Mouse (Mus musculus) MEL (cell line): ENCODE data around the gene Ccr1l1. TPM values are rescaled to one million over a fixed set of nuclear protein-coding genes. Genes with fewer than 3 reads are reported as not detected.

Experiments used
- DNase-seq: peaks from one replicate; pipeline ENCODE4 v3.0.0; 2011; ENCODE audit warnings: low read depth, low spot score
- H3K27ac ChIP-seq: 2 replicates; pipeline ENCODE4 v1.5.1; 2012; ENCODE audit warnings: low read depth, mild to moderate bottlenecking, control low read depth, low read length, moderate library complexity; ENCODE audit not compliant: control insufficient read depth
- H3K27me3 ChIP-seq, 2 experiments: fragments of 150-350 bp in 1 of 2; sonication (generic) in 1 of 2; 2 replicates each; pipeline ENCODE4 v1.6.1; 2012; ENCODE audit warnings: low read length in 2 of 2, mild to moderate bottlenecking in 2 of 2, improper control_type of control experiment in 1 of 2, moderate library complexity in 1 of 2; ENCODE audit not compliant: insufficient read depth in 2 of 2, control insufficient read depth in 1 of 2
- H3K36me3 ChIP-seq, 2 experiments: 2 replicates each; pipeline ENCODE4 v1.6.1; 2012 to 2014; ENCODE audit warnings: low read length in 2 of 2, improper control_type of control experiment in 1 of 2, inconsistent platforms in 1 of 2, mild to moderate bottlenecking in 1 of 2; ENCODE audit not compliant: insufficient read depth in 2 of 2, control insufficient read depth in 1 of 2
- H3K4me1 ChIP-seq, 2 experiments: fragments of 150-350 bp in 1 of 2; sonication (generic) in 1 of 2; 2 replicates each; pipeline ENCODE4 v1.6.1; 2012; ENCODE audit warnings: low read length in 2 of 2, improper control_type of control experiment in 1 of 2, mild to moderate bottlenecking in 1 of 2; ENCODE audit not compliant: insufficient read depth in 2 of 2, control insufficient read depth in 1 of 2
- H3K4me3 ChIP-seq, 2 experiments: fragments of 150-350 bp in 1 of 2; sonication (generic) in 1 of 2; 2 replicates each; pipeline ENCODE4 v1.5.1; 2012; ENCODE audit warnings: low read depth in 2 of 2, low read length in 2 of 2, mild to moderate bottlenecking in 2 of 2, moderate library complexity in 2 of 2, control low read depth in 1 of 2, improper control_type of control experiment in 1 of 2; ENCODE audit not compliant: control insufficient read depth in 1 of 2, insufficient read depth in 1 of 2
- H3K79me2 ChIP-seq: 2 replicates; pipeline ENCODE4 v1.6.1; 2012; ENCODE audit warnings: mild to moderate bottlenecking, low read length, moderate library complexity; ENCODE audit not compliant: control insufficient read depth, poor library complexity, insufficient read depth
- H3K9ac ChIP-seq: 2 replicates; pipeline ENCODE4 v1.6.1; 2012; ENCODE audit warnings: low read depth, mild to moderate bottlenecking, control low read depth, low read length, moderate library complexity; ENCODE audit not compliant: control insufficient read depth, poor library complexity, severe bottlenecking
- H3K9me3 ChIP-seq: fragments of 150-350 bp; sonication (generic); replicated peaks from 2 replicates; pipeline ENCODE4 v1.6.1; 2012; ENCODE audit warnings: mild to moderate bottlenecking, low read length, improper control_type of control experiment, moderate library complexity; ENCODE audit not compliant: insufficient read depth
- CHD1 ChIP-seq: IDR thresholded peaks from 2 replicates; pipeline ENCODE4 v1.6.1; 2012; ENCODE audit warnings: low read depth, mild to moderate bottlenecking, inconsistent platforms, low read length, improper control_type of control experiment
- ELF1 ChIP-seq: IDR thresholded peaks from 2 replicates; pipeline ENCODE4 v1.6.1; 2014; ENCODE audit warnings: low read depth, mild to moderate bottlenecking, inconsistent platforms, low read length, improper control_type of control experiment, moderate library complexity
- EP300 ChIP-seq, 2 experiments: IDR thresholded peaks; 2 replicates each; pipeline ENCODE4 v1.6.1; 2011; ENCODE audit warnings: improper control_type of control experiment in 2 of 2, low read length in 2 of 2, low read depth in 1 of 2, mild to moderate bottlenecking in 1 of 2
- ETS1 ChIP-seq: IDR thresholded peaks from 2 replicates; pipeline ENCODE4 v1.6.1; 2012; ENCODE audit warnings: low read depth, mild to moderate bottlenecking, inconsistent platforms, low read length, improper control_type of control experiment, moderate library complexity
- GATA1 ChIP-seq: IDR thresholded peaks from 2 replicates; pipeline ENCODE4 v1.6.1; 2011; ENCODE audit warnings: low read depth, low read length, improper control_type of control experiment
- HCFC1 ChIP-seq: IDR thresholded peaks from 2 replicates; pipeline ENCODE4 v1.6.1; 2012; ENCODE audit warnings: low read depth, mild to moderate bottlenecking, inconsistent platforms, low read length, improper control_type of control experiment, moderate library complexity
- MAX ChIP-seq: IDR thresholded peaks from 2 replicates; pipeline ENCODE4 v1.6.1; 2011; ENCODE audit warnings: low read length, improper control_type of control experiment
- MAZ ChIP-seq: IDR thresholded peaks from 2 replicates; pipeline ENCODE4 v1.6.1; 2012; ENCODE audit warnings: low read depth, mild to moderate bottlenecking, inconsistent platforms, low read length, improper control_type of control experiment
- MEF2A ChIP-seq: IDR thresholded peaks from 2 replicates; pipeline ENCODE4 v1.6.1; 2014; ENCODE audit warnings: low read depth, mild to moderate bottlenecking, inconsistent platforms, low read length, improper control_type of control experiment; ENCODE audit not compliant: poor library complexity, insufficient replicate concordance, severe bottlenecking; ENCODE audit errors: extremely low read depth
- MYB ChIP-seq: IDR thresholded peaks from 2 replicates; pipeline ENCODE4 v1.6.1; 2011; ENCODE audit warnings: mild to moderate bottlenecking, low read depth, low read length, improper control_type of control experiment
- MYC ChIP-seq: IDR thresholded peaks from 2 replicates; pipeline ENCODE4 v1.6.1; 2011; ENCODE audit warnings: low read depth, mild to moderate bottlenecking, low read length, improper control_type of control experiment, moderate library complexity
- NRF1 ChIP-seq: IDR thresholded peaks from 2 replicates; pipeline ENCODE4 v1.6.1; 2014; ENCODE audit warnings: low read depth, mild to moderate bottlenecking, inconsistent platforms, low read length, improper control_type of control experiment, moderate library complexity; ENCODE audit not compliant: poor library complexity, insufficient read depth, severe bottlenecking
- POLR2A ChIP-seq, 2 experiments: IDR thresholded peaks; 2 replicates each; pipeline ENCODE4 v1.6.1; 2011 to 2012; ENCODE audit warnings: low read length in 2 of 2, mild to moderate bottlenecking in 2 of 2, control low read depth in 1 of 2, improper control_type of control experiment in 1 of 2, low read depth in 1 of 2, moderate library complexity in 1 of 2; ENCODE audit not compliant: control insufficient read depth in 1 of 2, insufficient read depth in 1 of 2, poor library complexity in 1 of 2
- POLR2AphosphoS2 ChIP-seq: IDR thresholded peaks from 2 replicates; pipeline ENCODE4 v1.6.1; 2011; ENCODE audit warnings: low read length, improper control_type of control experiment
- POLR2AphosphoS5 ChIP-seq: IDR thresholded peaks from 2 replicates; pipeline ENCODE4 v1.6.1; 2012; ENCODE audit warnings: low read depth, borderline replicate concordance, mild to moderate bottlenecking, inconsistent platforms, low read length, moderate library complexity, mixed read lengths
- RAD21 ChIP-seq: IDR thresholded peaks from 2 replicates; pipeline ENCODE4 v1.6.1; 2011; ENCODE audit warnings: mild to moderate bottlenecking, low read depth, low read length, improper control_type of control experiment
- RCOR1 ChIP-seq: IDR thresholded peaks from 2 replicates; pipeline ENCODE4 v1.6.1; 2012; ENCODE audit warnings: low read depth, mild to moderate bottlenecking, inconsistent platforms, low read length, improper control_type of control experiment
- SIN3A ChIP-seq: IDR thresholded peaks from 2 replicates; pipeline ENCODE4 v1.6.1; 2012; ENCODE audit warnings: low read length, improper control_type of control experiment, inconsistent platforms
- TAL1 ChIP-seq: IDR thresholded peaks from 2 replicates; pipeline ENCODE4 v1.6.1; 2012; ENCODE audit warnings: mild to moderate bottlenecking, inconsistent platforms, low read length, moderate library complexity, mixed read lengths
- TCF12 ChIP-seq: IDR thresholded peaks from 2 replicates; pipeline ENCODE4 v1.6.1; 2014; ENCODE audit warnings: low read depth, mild to moderate bottlenecking, inconsistent platforms, low read length, improper control_type of control experiment, moderate library complexity
- UBTF ChIP-seq: IDR thresholded peaks from 2 replicates; pipeline ENCODE4 v1.6.1; 2012; ENCODE audit warnings: low read depth, mild to moderate bottlenecking, inconsistent platforms, low read length, improper control_type of control experiment, moderate library complexity, borderline replicate concordance; ENCODE audit not compliant: insufficient read depth
- USF1 ChIP-seq: IDR thresholded peaks from 2 replicates; pipeline ENCODE4 v1.6.1; 2014; ENCODE audit warnings: low read depth, mild to moderate bottlenecking, inconsistent platforms, low read length, improper control_type of control experiment, moderate library complexity
- USF2 ChIP-seq, 2 experiments: IDR thresholded peaks; 2 replicates each; pipeline ENCODE4 v1.6.1; 2011 to 2012; ENCODE audit warnings: improper control_type of control experiment in 2 of 2, low read length in 2 of 2, borderline replicate concordance in 1 of 2, inconsistent platforms in 1 of 2, low read depth in 1 of 2, mild to moderate bottlenecking in 1 of 2; ENCODE audit not compliant: insufficient read depth in 1 of 2
- ZMIZ1 ChIP-seq: IDR thresholded peaks from 2 replicates; pipeline ENCODE4 v1.6.1; 2012; ENCODE audit warnings: low read depth, mild to moderate bottlenecking, inconsistent platforms, low read length, improper control_type of control experiment, moderate library complexity
- polyA plus RNA-seq, 2 experiments: library from polyadenylated mRNA; stranded (reverse) in 1 of 2; unstranded in 1 of 2; fragments of >175 nt in 1 of 2; fragments of >200 nt in 1 of 2; gene quantifications; 2 replicates each; pipeline versions ENCODE4 v1.2.1 to v1.2.4; 2012; ENCODE audit warnings: low replicate concordance in 2 of 2, low read depth in 1 of 2; ENCODE audit not compliant: insufficient read length in 2 of 2, insufficient read depth in 1 of 2, missing spikeins in 1 of 2
- total RNA-seq: library from RNA; depleted of rRNA; stranded (reverse); fragments of 300-350 nt; gene quantifications from 2 replicates; pipeline ENCODE4 v1.2.3, GENCODE M21; 2012

Ccr1l1 gene
- total and polyA plus RNA-seq, 3 experiments: not detected

DNA sequence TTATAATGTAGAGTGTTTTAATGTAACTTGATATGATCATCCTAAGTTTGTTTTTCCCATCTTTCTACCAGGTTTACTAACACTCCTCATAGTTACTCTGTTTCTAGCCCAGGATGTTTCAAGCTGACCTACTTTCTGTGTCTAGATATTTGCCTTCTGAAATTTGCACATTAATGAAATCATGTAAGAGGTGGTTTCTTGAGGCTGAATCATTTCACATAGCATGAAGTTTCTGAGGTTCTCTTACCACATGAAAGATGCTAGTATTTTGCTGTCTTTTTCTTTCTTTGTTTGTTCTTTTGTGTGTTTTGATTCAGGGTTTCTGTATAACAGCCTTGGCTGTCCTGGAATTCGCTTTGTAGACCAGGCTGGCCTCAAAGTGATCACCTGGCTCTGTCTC lies 18.0 kb downstream of the Ccr1l1 start:
- H3K9me3 ChIP-seq: no peaks in the 10 kb centered on the region
- TF ChIP-seq CHD1: no peak
- TF ChIP-seq MAX: no peak
- TF ChIP-seq MYB: no peak
- no peak for TF ChIP-seq TCF12
- no peak for TF ChIP-seq MEF2A
- no peak for TF ChIP-seq UBTF
- no peak for TF ChIP-seq USF1
- TF ChIP-seq TAL1: no peak
- no peak for TF ChIP-seq POLR2AphosphoS2
- no peak for TF ChIP-seq POLR2AphosphoS5
- TF ChIP-seq POLR2A (IDR thresholded peaks at IDR 0.05; ENCODE audit: control insufficient read depth in 1 of 2, insufficient read depth in 1 of 2, low read depth in 1 of 2, low read length in 2 of 2, poor library complexity in 1 of 2): no peak
- TF ChIP-seq SIN3A: no peak
- no peak for TF ChIP-seq NRF1
- no peak for TF ChIP-seq ELF1
- no peak for TF ChIP-seq USF2 (IDR thresholded peaks at IDR 0.05; ENCODE audit: borderline replicate concordance in 1 of 2, insufficient read depth in 1 of 2, low read depth in 1 of 2, low read length in 2 of 2)
- no peak for TF ChIP-seq MAZ
- no peak for TF ChIP-seq RCOR1
- DNase-seq: no peak
- H3K36me3 ChIP-seq: peaks cover 0 to 12% of the 10 kb centered on the region in 2 experiments; a peak in 2 of 4 replicates
- H3K79me2 ChIP-seq: no peaks in the 10 kb centered on the region
- H3K4me1 ChIP-seq: peaks cover 5 to 6% of the 10 kb centered on the region in 2 experiments
- no peak overlapping the region for H3K27ac ChIP-seq
- H3K4me3 ChIP-seq: no peak overlapping the region
- no peak overlapping the region for H3K9ac ChIP-seq
- H3K27me3 ChIP-seq: no peaks in the 10 kb centered on the region

DNA sequence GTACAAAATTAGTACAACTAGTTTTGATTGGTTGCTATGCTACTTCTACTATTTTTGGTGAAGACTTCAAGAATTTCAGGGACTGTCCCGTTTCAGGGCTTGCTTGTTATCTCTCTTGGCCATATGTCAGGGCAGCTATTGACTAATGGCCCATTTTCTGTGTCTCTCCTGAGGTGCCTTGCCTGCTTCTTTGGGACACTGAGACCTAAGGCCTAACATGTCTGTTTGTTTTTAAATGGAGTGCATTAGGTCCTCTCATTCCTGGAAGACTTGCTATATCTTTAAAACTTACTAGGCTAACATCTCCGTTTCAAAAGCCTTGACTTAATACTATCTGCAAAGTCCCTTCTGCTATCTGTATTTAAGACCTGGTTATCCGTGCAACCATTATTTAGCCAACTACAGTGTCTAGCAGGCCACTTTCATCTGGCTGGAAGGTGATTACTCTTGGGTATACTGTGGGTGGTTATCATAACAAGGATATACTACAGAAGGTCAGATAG lies 20.2 kb downstream of the Ccr1l1 start:
- Histone ChIP-seq H3K9me3 (no peaks in the 10 kb centered on the region), H3K27me3 (no peaks in the 10 kb centered on the region), H3K27ac (peak overlapping the region; percentile 40), H3K4me1 (peaks cover 5 to 6% of the 10 kb centered on the region in 2 experiments), H3K4me3 (no peak overlapping the region), H3K9ac (no peak overlapping the region), H3K36me3 (peaks cover 0 to 12% of the 10 kb centered on the region in 2 experiments; a peak in 2 of 4 replicates), H3K79me2 (no peaks in the 10 kb centered on the region)
- DNase-seq: peak; percentile 80
- peak; percentile 68; the same call in 1 of the 2 replicates for TF ChIP-seq GATA1
- TF ChIP-seq TAL1: peak; percentile 94
- peak; percentile 46 to 70; a peak in 3 of 4 replicates for TF ChIP-seq EP300 (IDR thresholded peaks at IDR 0.05; ENCODE audit: low read depth in 1 of 2, low read length in 2 of 2)
- TF ChIP-seq RAD21: no peak
- no peak for TF ChIP-seq SIN3A
- no peak for TF ChIP-seq HCFC1
- TF ChIP-seq ETS1: 0 out of 2 replicates have a peak, but pooled peaks have one; percentile 27
- TF ChIP-seq USF1: no peak
- TF ChIP-seq MYB: no peak
- no peak for TF ChIP-seq ZMIZ1
- TF ChIP-seq MYC: no peak
- peak; percentile 71 for TF ChIP-seq TCF12
